Mouse (Mus musculus) stomach, postnatal 0 days (tissue): ENCODE results near the gene Prickle2. TPM values are rescaled to one million over a fixed set of nuclear protein-coding genes. Genes with fewer than 3 reads are reported as not detected.

ENCODE experiments used
- ATAC-seq: fragments of 200-750 bp; cut with Nextera tagmentation; 2 replicates; pipeline ENCODE4 v1.8.0; 2017; ENCODE audit not compliant: low FRiP score, low TSS enrichment
- DNase-seq: peaks from one replicate; pipeline ENCODE4 v3.0.0-alpha.2; 2016; ENCODE audit warnings: low spot score
- H3K27ac ChIP-seq: fragments of 300-500 bp; sonication (generic); replicated peaks from 2 replicates; pipeline ENCODE4 v1.5.1; 2014; ENCODE audit warnings: mild to moderate bottlenecking, control low read depth
- H3K27me3 ChIP-seq: fragments of 300-500 bp; sonication (generic); 2 replicates; pipeline ENCODE4 v1.6.1; 2014; ENCODE audit warnings: low read length; ENCODE audit not compliant: control insufficient read depth, insufficient read depth
- H3K36me3 ChIP-seq: fragments of 300-500 bp; sonication (generic); 2 replicates; pipeline ENCODE4 v1.6.1; 2014; ENCODE audit warnings: low read length, mixed read lengths; ENCODE audit not compliant: control insufficient read depth, insufficient read depth
- H3K4me1 ChIP-seq: fragments of 300-500 bp; sonication (generic); replicated peaks from 2 replicates; pipeline ENCODE4 v1.6.1; 2014; ENCODE audit warnings: antibody characterized with exemption; ENCODE audit not compliant: control insufficient read depth, insufficient read depth
- H3K4me2 ChIP-seq: fragments of 300-500 bp; sonication (generic); replicated peaks from 2 replicates; pipeline ENCODE4 v1.6.1; 2014; ENCODE audit warnings: low read depth, mild to moderate bottlenecking, control low read depth, moderate library complexity
- H3K4me3 ChIP-seq: fragments of 300-500 bp; sonication (generic); 2 replicates; pipeline ENCODE4 v1.5.1; 2014; ENCODE audit warnings: low read depth, low read length, control low read depth
- H3K9ac ChIP-seq: fragments of 300-500 bp; sonication (generic); 2 replicates; pipeline ENCODE4 v1.6.1; 2014; ENCODE audit warnings: mild to moderate bottlenecking, low read length, control low read depth, mixed read lengths
- H3K9me3 ChIP-seq: fragments of 300-500 bp; sonication (generic); 2 replicates; pipeline ENCODE4 v1.6.1; 2016; ENCODE audit warnings: low read length; ENCODE audit not compliant: control insufficient read depth
- CTCF ChIP-seq: IDR thresholded peaks from 2 replicates; pipeline ENCODE4 v1.5.1; 2016; ENCODE audit warnings: antibody characterized with exemption, low read depth, mild to moderate bottlenecking, moderate library complexity
- EP300 ChIP-seq: optimal IDR thresholded peaks from 2 replicates; pipeline ENCODE3; 2016; ENCODE audit warnings: antibody characterized with exemption
- WGBS: fragments of 180-500 bp; shearing (Covaris S2); extraction: QIAGEN DNeasy Blood & Tissue Kit; methylation state at CpG from one replicate; pipeline ENCODE4 v1.1.7; 2014; 5-methylcytosine and 5-hydroxymethylcytosine counted together
- polyA plus RNA-seq: library from polyadenylated mRNA; unstranded; fragments of >200 nt; fragmentation: Nextera tagmentation; extraction: Ambion mirVana; gene quantifications from 2 replicates; pipeline ENCODE4 v1.2.1, GENCODE M21; 2015

Prickle2 gene
- polyA plus RNA-seq, 1 experiment from 2014 or later = 2.3 TPM

DNA sequence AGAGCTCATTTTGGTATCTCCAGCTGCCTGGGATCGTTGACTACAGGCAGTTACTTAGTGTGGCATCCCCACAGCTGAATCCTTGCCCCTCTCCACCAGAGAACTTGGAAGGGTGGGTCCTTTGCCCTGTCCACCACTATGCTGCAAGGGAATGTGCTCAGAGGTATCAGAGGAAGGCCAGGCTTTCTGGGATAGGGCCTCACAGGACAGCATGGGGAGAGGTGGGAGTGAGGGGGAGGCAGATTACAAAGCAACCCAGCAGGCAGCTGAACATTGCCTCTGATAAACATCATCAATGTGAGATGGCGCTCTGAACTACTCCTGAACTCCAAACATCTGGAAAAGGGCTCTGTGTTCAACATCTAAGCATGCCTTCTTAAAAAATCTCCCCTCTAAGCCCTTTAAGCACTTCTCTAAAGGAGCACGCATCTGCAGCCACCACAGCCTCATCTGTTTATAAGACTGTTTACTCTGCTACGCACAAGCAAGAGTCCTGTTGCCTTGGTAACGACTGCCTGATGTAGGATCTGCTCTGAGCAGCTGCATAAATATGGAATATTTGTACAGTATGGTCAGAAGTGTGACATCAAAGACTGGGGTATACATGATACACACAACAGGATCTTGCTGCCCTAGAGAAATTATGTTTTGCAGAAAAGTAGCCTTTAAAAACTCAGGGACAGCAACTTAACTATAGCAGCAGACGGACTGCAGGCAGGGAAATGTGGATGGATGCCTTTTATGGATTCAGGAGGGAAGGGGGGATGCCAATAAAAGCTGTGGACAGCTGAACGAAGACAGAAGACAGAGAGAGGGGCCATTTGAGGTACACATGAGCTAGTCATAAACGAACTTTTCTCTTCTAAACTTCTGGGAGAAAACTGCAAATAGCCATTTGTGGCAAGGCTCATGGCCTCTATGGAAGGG is 291.2 kb downstream of the Prickle2 start:
- H3K4me3 ChIP-seq = no peak overlapping the region
- 29% methylated on average over 8 of the region's 8 CpGs for WGBS
- H3K4me2 ChIP-seq = no peak overlapping the region
- peak overlapping the region; percentile 73 for H3K27ac ChIP-seq
- DNase-seq (no peak), ATAC-seq (peak; percentile 89; the same call in 1 of the 2 replicates)
- TF ChIP-seq CTCF = no peak
- no peak for TF ChIP-seq EP300
- H3K9me3 ChIP-seq = no peaks in the 10 kb centered on the region
- no peak overlapping the region for H3K9ac ChIP-seq
- peaks cover 3% of the 10 kb centered on the region; the same call in 1 of the 2 replicates for H3K36me3 ChIP-seq
- no peaks in the 10 kb centered on the region for H3K4me1 ChIP-seq
- no peaks in the 10 kb centered on the region for H3K27me3 ChIP-seq

DNA sequence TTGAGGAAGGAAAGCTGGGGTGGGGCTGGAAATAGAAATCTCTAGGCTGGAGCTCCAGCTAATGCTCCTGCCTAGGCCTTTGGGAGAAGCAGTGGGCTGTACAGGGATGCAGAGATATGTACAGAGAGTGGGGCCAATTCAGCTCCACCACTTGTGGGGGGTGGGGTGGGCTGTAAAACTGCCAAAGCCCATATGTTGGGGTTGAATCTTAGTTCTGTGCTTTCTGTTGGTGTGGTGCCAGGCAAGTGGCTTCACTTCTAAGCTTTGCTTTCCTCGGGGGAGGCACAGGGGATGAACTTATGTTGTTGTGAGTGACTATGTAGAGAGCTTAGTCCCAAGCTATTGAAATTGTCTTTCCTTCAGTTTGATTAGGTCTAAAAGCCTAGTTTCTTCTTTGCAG is 292.0 kb downstream of the Prickle2 start:
- no peaks in the 10 kb centered on the region for H3K9me3 ChIP-seq
- peaks cover 3% of the 10 kb centered on the region; the same call in 1 of the 2 replicates for H3K36me3 ChIP-seq
- H3K4me2 ChIP-seq = no peak overlapping the region
- DNase-seq = no peak
- no peak overlapping the region for H3K9ac ChIP-seq
- H3K27me3 ChIP-seq = no peaks in the 10 kb centered on the region
- no peak overlapping the region for H3K4me3 ChIP-seq
- H3K4me1 ChIP-seq = no peaks in the 10 kb centered on the region
- 44% methylated on average over 1 of the region's 1 CpGs for WGBS
- no peak for ATAC-seq
- peak overlapping the region; percentile 42 for H3K27ac ChIP-seq
- TF ChIP-seq EP300 (no peak), CTCF (no peak)

DNA sequence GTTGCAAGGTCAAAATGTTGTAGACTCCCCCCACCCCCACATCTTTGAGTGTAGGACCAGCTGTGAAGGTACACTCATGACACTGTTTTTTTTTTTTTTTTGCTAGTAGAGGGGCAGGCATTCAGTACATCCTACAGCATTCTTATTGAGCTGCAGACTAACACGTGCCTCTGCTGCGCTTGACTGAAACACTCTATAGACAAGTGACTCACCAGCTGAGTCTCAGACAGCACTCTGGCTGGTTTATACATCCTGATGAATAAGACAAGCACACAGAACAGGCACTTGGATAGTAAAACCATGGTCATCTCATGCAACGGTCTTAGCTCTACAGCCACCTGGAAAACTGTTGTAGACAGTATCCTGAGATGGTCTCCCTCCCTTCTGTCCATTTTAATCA is 296.2 kb downstream of the Prickle2 start:
- DNase-seq (no peak), ATAC-seq (no peak)
- Histone ChIP-seq H3K9ac (no peak overlapping the region), H3K9me3 (no peaks in the 10 kb centered on the region), H3K4me2 (no peak overlapping the region), H3K4me3 (no peak overlapping the region), H3K36me3 (peaks cover 3% of the 10 kb centered on the region; the same call in 1 of the 2 replicates), H3K4me1 (no peaks in the 10 kb centered on the region), H3K27me3 (no peaks in the 10 kb centered on the region), H3K27ac (no peak overlapping the region)
- WGBS = 71% methylated on average over 3 of the region's 3 CpGs
- TF ChIP-seq EP300 (no peak), CTCF (no peak)

DNA sequence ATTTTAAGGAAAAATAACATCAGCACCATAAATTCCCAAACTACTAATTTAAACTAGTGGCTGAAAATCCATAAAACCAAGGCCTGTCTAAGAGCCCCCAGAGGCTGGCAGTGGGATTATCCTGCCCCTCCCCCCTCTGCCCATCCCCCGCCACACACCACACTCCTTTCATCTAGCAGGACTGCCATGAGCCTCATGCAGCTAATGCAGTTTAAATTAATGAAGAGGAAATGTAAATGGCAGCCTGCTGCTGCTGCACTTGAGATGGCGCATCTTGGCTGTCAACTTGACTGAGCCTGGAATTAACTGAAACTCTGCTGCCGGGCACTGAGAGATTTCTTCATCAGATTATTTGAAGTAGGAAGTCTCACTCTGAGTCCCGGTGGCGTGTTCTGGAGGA is 298.7 kb downstream of the Prickle2 start:
- no peaks in the 10 kb centered on the region for H3K4me1 ChIP-seq
- peaks cover 3% of the 10 kb centered on the region; the same call in 1 of the 2 replicates for H3K36me3 ChIP-seq
- H3K27me3 ChIP-seq = no peaks in the 10 kb centered on the region
- H3K9me3 ChIP-seq = no peaks in the 10 kb centered on the region
- WGBS = 70% methylated on average over 5 of the region's 5 CpGs
- H3K27ac ChIP-seq = no peak overlapping the region
- DNase-seq (no peak), ATAC-seq (no peak)
- TF ChIP-seq EP300 (no peak), CTCF (no peak)
- no peak overlapping the region for H3K9ac ChIP-seq
- no peak overlapping the region for H3K4me2 ChIP-seq
- no peak overlapping the region for H3K4me3 ChIP-seq

DNA sequence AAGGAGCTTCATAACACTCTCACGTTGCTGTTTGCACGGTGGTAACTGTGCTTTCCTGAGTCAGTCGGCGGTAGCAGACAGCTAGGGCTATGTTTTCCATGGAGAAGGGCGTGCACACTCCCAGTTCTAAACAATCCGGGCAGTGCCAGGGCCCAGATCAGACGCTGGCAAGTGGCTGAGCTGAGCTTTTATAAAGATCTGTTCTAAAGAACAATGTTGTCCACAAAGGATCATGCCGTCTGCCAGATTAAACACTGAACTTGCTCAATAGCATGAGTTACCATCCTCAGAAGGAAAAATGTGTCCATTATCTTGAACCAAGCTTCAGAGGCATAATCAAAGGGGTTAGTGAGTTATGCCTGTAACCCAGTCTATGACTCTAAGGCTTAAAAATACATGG is 300.4 kb downstream of the Prickle2 start:
- Histone ChIP-seq H3K36me3 (no peaks in the 10 kb centered on the region; the same call in 1 of the 2 replicates), H3K4me3 (no peak overlapping the region), H3K9me3 (no peaks in the 10 kb centered on the region), H3K4me2 (no peak overlapping the region), H3K4me1 (no peaks in the 10 kb centered on the region), H3K27me3 (no peaks in the 10 kb centered on the region), H3K9ac (no peak overlapping the region), H3K27ac (0 out of 2 replicates have a peak overlapping the region, but pooled peaks have one; percentile 1)
- 41% methylated on average over 8 of the region's 8 CpGs for WGBS
- ATAC-seq = no peak
- no peak for DNase-seq
- TF ChIP-seq CTCF = 0 out of 2 replicates have a peak, but pooled peaks have one; percentile 4
- no peak for TF ChIP-seq EP300

DNA sequence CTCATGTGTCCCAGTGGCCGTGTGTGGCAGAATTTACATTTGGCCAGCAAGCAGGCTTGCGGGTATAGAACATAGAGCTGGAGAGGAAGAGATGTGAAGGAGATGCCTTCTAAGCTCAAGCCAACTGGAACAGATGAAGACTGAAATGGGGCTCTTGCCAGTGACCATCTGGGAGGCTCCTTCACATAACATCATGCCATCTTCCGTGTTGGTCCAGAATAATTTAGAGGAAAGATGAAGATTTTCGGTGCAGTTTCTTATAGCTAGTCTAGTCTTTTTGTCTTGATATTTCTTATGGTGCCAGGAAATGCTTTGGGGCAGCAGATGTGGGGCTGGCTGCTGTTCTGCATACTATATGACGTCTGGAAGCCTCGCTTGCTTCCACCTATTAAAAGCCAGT is 308.1 kb downstream of the Prickle2 start:
- Histone ChIP-seq H3K4me2 (no peak overlapping the region), H3K4me1 (no peaks in the 10 kb centered on the region), H3K27me3 (no peaks in the 10 kb centered on the region), H3K9me3 (no peaks in the 10 kb centered on the region), H3K27ac (no peak overlapping the region), H3K9ac (no peak overlapping the region), H3K4me3 (no peak overlapping the region), H3K36me3 (no peaks in the 10 kb centered on the region)
- DNase-seq (no peak), ATAC-seq (no peak)
- TF ChIP-seq CTCF (no peak), EP300 (no peak)
- WGBS = 92% methylated on average over 6 of the region's 6 CpGs
